Mouse (Mus musculus) neural tube, embryonic 12.5 days (tissue): ENCODE results near the gene Trp73. TPM values are rescaled to one million over a fixed set of nuclear protein-coding genes. Genes with fewer than 3 reads are reported as not detected.

ENCODE experiments used
- ATAC-seq: fragments of 200-750 bp; cut with Nextera tagmentation; 2 replicates; pipeline ENCODE4 v1.8.0; 2017; ENCODE audit warnings: low read depth, mild to moderate bottlenecking, moderate TSS enrichment, moderate library complexity; ENCODE audit not compliant: low FRiP score
- H3K27ac ChIP-seq: fragments of 300-500 bp; sonication (generic); 2 replicates; pipeline ENCODE4 v1.5.1; 2016
- H3K27me3 ChIP-seq: fragments of 300-500 bp; sonication (generic); replicated peaks from 2 replicates; pipeline ENCODE4 v1.6.1; 2016; ENCODE audit warnings: mild to moderate bottlenecking
- H3K36me3 ChIP-seq: fragments of 300-500 bp; sonication (generic); 2 replicates; pipeline ENCODE4 v1.6.1; 2016; ENCODE audit warnings: mild to moderate bottlenecking
- H3K4me1 ChIP-seq: fragments of 300-500 bp; sonication (generic); 2 replicates; pipeline ENCODE4 v1.6.1; 2016
- H3K4me2 ChIP-seq: fragments of 300-500 bp; sonication (generic); replicated peaks from 2 replicates; pipeline ENCODE4 v1.6.1; 2016; ENCODE audit warnings: mild to moderate bottlenecking
- H3K4me3 ChIP-seq: fragments of 300-500 bp; sonication (generic); 2 replicates; pipeline ENCODE4 v1.5.1; 2016
- H3K9ac ChIP-seq: fragments of 300-500 bp; sonication (generic); 2 replicates; pipeline ENCODE4 v1.6.1; 2016; ENCODE audit warnings: mild to moderate bottlenecking
- H3K9me3 ChIP-seq: fragments of 300-500 bp; sonication (generic); 2 replicates; pipeline ENCODE4 v1.6.1; 2016; ENCODE audit warnings: mild to moderate bottlenecking
- WGBS: fragments of 180-500 bp; shearing (Covaris S2); methylation state at CpG from one replicate; pipeline ENCODE4 v1.1.7; 2016; 5-methylcytosine and 5-hydroxymethylcytosine counted together
- polyA plus RNA-seq: library from polyadenylated mRNA; unstranded; fragments of >200 nt; fragmentation: Nextera tagmentation; extraction: Ambion mirVana; gene quantifications from 2 replicates; pipeline ENCODE4 v1.2.1, GENCODE M21; 2016

Gene Trp73
- polyA plus RNA-seq, 1 experiment from 2014 or later, result 0.15 TPM

DNA sequence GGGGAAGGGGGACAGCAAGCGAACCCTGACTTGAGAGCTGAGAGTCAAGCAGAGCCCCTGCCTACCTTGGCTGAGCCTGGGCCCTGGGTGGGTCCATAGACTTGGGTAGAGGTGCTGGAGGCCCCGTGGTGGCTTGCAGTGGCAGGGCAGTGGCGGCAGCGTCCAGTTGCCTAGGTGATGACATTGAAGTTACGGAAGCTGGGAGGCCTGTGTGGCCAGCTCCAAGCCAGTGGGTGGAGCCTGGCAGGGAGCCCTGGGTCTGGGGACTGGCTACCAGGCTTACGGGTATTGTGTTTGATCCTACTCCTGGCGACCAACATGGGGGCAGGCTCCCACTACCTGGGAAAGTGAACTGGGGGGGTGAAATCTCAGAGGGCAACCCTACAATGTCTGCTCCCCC, 23.6 kb downstream of the Trp73 start:
- no peak overlapping the region for H3K4me3 ChIP-seq
- no peaks in the 10 kb centered on the region for H3K36me3 ChIP-seq
- H3K4me1 ChIP-seq, result no peaks in the 10 kb centered on the region
- WGBS, result 52% methylated on average over 7 of the region's 7 CpGs
- H3K27ac ChIP-seq, result no peak overlapping the region
- H3K9ac ChIP-seq, result no peak overlapping the region
- no peak overlapping the region for H3K4me2 ChIP-seq
- H3K27me3 ChIP-seq, result no peaks in the 10 kb centered on the region
- H3K9me3 ChIP-seq, result no peaks in the 10 kb centered on the region
- no peak for ATAC-seq

DNA sequence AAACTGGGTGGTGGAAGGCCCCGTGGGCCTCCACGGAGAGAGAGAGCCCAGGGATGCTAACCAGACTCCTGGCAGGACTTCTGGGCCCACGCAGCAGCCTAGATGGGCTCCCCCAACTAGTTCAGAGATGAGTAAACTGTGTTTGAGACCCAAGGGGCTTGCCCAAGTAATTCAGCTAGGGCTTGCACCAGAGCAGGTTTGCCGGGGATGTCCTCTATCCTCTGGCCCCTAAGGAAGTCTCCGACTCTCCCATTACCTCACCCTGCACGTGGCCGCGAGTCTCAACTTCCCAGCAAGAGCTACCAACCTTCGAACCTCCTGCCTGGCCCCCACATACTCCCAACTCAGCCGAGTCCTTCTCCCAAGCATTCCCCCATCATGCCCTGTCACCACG, 30.2 kb downstream of the Trp73 start:
- WGBS, result 83% methylated on average over 11 of the region's 11 CpGs
- Histone ChIP-seq H3K9me3 (no peaks in the 10 kb centered on the region), H3K27ac (no peak overlapping the region), H3K9ac (no peak overlapping the region), H3K27me3 (0 out of 2 replicates have a peak, but pooled peaks cover 5% of the 10 kb centered on the region), H3K4me3 (no peak overlapping the region), H3K36me3 (no peaks in the 10 kb centered on the region), H3K4me1 (peaks cover 6% of the 10 kb centered on the region; the same call in 1 of the 2 replicates), H3K4me2 (no peak overlapping the region)
- ATAC-seq, result no peak

DNA sequence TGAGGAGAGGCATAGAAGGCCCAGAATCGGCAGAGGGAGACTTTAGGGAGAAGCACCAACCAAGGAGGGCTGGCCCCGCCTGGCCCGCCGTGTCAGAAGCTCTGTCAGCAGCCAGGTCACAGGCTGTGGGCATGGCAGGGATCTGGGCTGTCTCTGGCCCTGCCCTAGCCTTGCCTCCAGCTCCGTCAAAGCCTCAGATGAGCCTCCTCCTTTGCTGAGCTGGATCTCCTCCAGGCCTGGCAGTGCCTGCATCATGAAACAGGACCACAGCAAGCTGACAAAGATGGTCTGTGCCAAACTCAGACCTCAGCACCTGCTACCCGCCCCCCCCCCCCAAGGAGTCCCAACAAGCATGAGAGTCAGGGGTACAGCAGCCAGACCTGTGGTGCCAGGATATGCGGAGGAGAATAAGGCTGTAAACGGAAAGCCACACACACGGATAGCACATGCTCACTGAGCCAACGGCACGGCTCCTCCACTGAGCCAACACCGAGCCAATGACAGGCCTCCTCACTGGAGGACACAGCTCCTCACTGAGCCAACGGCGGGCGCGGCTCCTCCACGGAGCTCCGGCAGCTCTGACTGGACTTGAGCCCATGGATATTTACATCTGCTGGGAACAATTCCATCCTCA, 30.7 kb downstream of the Trp73 start:
- Histone ChIP-seq H3K27me3 (peaks cover 10% of the 10 kb centered on the region; the same call in 1 of the 2 replicates), H3K4me2 (no peak overlapping the region), H3K9ac (no peak overlapping the region), H3K4me3 (no peak overlapping the region), H3K9me3 (no peaks in the 10 kb centered on the region), H3K4me1 (peaks cover 6% of the 10 kb centered on the region; the same call in 1 of the 2 replicates), H3K36me3 (no peaks in the 10 kb centered on the region), H3K27ac (no peak overlapping the region)
- no peak for ATAC-seq
- 60% methylated on average over 18 of the region's 18 CpGs for WGBS

DNA sequence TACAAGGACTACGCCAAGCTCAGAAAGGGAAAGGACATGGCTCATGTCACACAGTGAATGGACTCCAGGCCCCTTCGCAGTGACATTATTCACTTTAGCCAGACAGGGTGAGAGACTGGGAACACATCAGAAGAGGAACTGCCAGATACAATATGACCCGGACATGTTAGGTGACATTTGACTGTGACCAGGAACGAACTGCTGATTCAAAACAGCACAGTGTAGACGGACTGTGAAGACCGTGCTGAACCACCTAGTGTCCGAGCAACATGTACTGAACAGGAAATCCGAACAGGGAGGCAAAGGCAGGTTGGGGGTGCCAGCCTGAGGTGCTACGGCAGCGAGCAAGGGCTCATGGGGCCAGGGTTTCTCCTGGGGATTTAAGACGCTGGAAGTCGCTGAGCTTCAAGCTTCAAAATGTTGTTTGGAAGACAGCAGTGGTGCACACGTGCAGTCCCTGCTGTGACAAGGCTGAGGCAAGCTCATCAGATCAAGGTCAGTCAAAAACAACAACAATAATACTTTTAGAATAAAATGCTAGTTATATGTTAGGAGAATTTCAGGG, 33.4 kb downstream of the Trp73 start:
- H3K27ac ChIP-seq, result no peak overlapping the region
- no peak overlapping the region for H3K4me3 ChIP-seq
- no peaks in the 10 kb centered on the region for H3K36me3 ChIP-seq
- H3K4me1 ChIP-seq, result peaks cover 6% of the 10 kb centered on the region; the same call in 1 of the 2 replicates
- H3K4me2 ChIP-seq, result no peak overlapping the region
- no peak overlapping the region for H3K9ac ChIP-seq
- ATAC-seq, result no peak
- WGBS, result 83% methylated on average over 13 of the region's 13 CpGs
- no peaks in the 10 kb centered on the region for H3K9me3 ChIP-seq
- H3K27me3 ChIP-seq, result peaks cover 21% of the 10 kb centered on the region

DNA sequence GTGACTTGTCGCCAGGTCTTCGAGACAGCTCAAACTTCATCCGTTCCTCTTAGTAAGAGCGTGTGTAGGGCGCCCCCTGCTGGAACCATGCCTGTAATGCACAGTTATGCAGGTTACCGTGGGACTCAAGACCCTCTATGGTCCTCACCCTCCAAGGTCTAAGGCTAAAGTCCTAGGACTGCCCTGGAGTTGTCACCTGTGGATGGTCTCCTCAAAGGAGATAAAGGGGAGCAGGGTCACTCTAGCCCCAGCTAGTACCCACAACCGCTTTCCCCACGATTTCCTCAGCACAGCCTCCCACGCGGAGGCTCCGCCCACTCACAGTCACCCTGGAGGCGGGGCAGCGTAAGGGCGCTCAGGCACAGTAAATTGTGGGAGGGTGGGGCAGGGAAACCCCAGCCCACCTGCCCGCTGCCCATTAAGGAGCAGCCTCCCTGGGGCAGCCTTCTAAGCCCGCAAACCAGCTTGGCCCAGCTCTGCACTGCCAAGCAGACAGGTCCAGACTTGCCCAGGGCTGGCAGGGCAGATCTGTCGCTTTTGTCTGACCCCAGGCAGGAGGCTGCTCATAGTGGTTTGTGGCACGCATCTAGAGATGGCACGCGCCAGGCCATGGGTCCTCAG, 34.5 kb downstream of the Trp73 start:
- Histone ChIP-seq H3K9ac (no peak overlapping the region), H3K36me3 (no peaks in the 10 kb centered on the region), H3K27me3 (peaks cover 21% of the 10 kb centered on the region), H3K27ac (no peak overlapping the region), H3K4me2 (peak overlapping the region; percentile 49), H3K9me3 (no peaks in the 10 kb centered on the region), H3K4me1 (peaks cover 6% of the 10 kb centered on the region; the same call in 1 of the 2 replicates), H3K4me3 (0 out of 2 replicates have a peak overlapping the region, but pooled peaks have one; percentile 3)
- 27% methylated on average over 20 of the region's 20 CpGs for WGBS
- ATAC-seq, result peak; percentile 58; the same call in 1 of the 2 replicates

- Histone ChIP-seq H3K4me2 (no peak overlapping the region), H3K4me1 (peaks cover 6% of the 10 kb centered on the region; the same call in 1 of the 2 replicates), H3K9ac (no peak overlapping the region), H3K4me3 (no peak overlapping the region), H3K36me3 (no peaks in the 10 kb centered on the region), H3K9me3 (no peaks in the 10 kb centered on the region), H3K27ac (no peak overlapping the region), H3K27me3 (peaks cover 21% of the 10 kb centered on the region)
- ATAC-seq, result no peak
- WGBS, result 86% methylated on average over 10 of the region's 10 CpGs
Measured at GRCm38 (mm10) chr4:154103912-154104311, 36.1 kb downstream of the Trp73 start.

DNA sequence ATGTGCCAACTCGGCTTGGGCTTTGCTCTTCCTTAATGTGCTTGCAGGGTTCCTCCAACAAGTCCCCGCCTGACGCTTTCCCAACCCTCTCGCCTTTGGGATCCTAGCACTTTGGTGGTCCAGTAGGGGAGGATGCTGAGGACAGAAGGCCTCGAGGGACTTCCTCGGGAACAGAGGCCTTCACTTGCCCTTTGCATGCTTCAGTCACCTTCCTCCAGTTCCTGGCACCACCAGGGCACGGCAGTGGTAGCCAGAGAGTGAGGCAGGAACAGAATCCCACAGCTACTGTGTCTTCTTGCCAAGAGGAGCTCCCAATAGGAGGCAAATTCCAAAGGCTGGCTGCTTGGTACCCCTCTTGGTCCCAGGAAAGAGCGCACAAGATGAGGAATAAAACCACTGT, 36.6 kb downstream of the Trp73 start:
- Histone ChIP-seq H3K36me3 (no peaks in the 10 kb centered on the region), H3K4me2 (no peak overlapping the region), H3K27ac (no peak overlapping the region), H3K4me3 (no peak overlapping the region), H3K4me1 (peaks cover 6% of the 10 kb centered on the region; the same call in 1 of the 2 replicates), H3K27me3 (peaks cover 21% of the 10 kb centered on the region), H3K9me3 (no peaks in the 10 kb centered on the region), H3K9ac (no peak overlapping the region)
- ATAC-seq, result no peak
- 75% methylated on average over 8 of the region's 8 CpGs for WGBS

DNA sequence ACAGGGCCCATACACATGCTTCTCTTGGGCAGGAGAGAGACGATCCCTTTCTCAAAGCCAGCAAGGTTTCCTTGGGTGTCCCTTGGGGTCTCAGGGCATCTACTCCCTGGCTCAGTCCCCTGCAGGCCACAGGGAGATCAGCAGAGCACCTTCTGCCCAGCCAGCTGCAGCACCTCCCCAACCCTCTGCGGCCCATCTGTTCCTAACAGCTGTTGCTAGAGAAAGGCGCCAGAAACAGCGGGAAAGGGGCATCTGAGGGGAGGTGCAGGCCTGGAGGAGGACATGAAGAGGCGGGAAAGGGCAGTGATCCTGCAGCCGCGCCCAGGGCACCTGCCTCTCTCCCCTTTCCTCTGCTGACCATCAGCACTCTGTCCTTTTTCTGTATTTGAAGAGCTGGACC, 40.6 kb downstream of the Trp73 start:
- no peak overlapping the region for H3K9ac ChIP-seq
- no peak for ATAC-seq

GRCm38 (mm10) chr4:154096111-154096510, 43.9 kb downstream of the Trp73 start:
- H3K4me2 ChIP-seq, result no peak overlapping the region
- ATAC-seq, result no peak
- WGBS, result 27% methylated on average over 6 of the region's 6 CpGs

More for the DNA sequence above, 40.6 kb downstream of the Trp73 start:
- Histone ChIP-seq H3K27me3 (peaks cover 15% of the 10 kb centered on the region), H3K36me3 (no peaks in the 10 kb centered on the region), H3K27ac (no peak overlapping the region), H3K4me1 (no peaks in the 10 kb centered on the region), H3K4me3 (no peak overlapping the region), H3K9me3 (no peaks in the 10 kb centered on the region), H3K4me2 (no peak overlapping the region)
- 59% methylated on average over 7 of the region's 7 CpGs for WGBS

DNA sequence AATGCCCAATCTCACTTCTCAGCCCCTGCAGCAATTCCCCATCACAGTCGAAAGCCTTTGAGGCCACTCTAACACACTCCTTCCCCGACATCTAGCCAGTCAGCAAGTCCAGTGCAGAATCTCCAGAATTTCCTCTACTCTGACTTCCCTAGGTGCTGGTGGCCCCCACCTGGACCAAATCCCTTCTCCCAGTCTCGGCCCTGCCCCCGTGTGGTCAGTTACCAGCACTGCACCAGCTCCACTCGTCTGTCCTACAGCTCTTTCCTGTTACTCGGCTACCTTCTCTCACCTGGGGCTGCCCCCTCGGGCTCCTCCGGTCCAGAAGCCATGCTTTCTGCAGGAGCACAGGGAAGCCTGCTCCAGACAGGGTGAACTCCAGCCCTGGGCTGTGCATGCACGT, 46.8 kb downstream of the Trp73 start:
- Histone ChIP-seq H3K27me3 (0 out of 2 replicates have a peak, but pooled peaks cover 4% of the 10 kb centered on the region), H3K9ac (no peak overlapping the region), H3K9me3 (no peaks in the 10 kb centered on the region), H3K4me2 (no peak overlapping the region), H3K4me1 (no peaks in the 10 kb centered on the region), H3K4me3 (no peak overlapping the region), H3K27ac (no peak overlapping the region), H3K36me3 (no peaks in the 10 kb centered on the region)
- no peak for ATAC-seq
- 29% methylated on average over 9 of the region's 9 CpGs for WGBS

More at GRCm38 (mm10) chr4:154096111-154096510, 43.9 kb downstream of the Trp73 start:
- Histone ChIP-seq H3K36me3 (no peaks in the 10 kb centered on the region), H3K27me3 (0 out of 2 replicates have a peak, but pooled peaks cover 4% of the 10 kb centered on the region), H3K9ac (no peak overlapping the region), H3K27ac (no peak overlapping the region), H3K9me3 (no peaks in the 10 kb centered on the region), H3K4me1 (no peaks in the 10 kb centered on the region), H3K4me3 (no peak overlapping the region)

- Histone ChIP-seq H3K36me3 (no peaks in the 10 kb centered on the region), H3K27ac (no peak overlapping the region), H3K4me2 (no peak overlapping the region), H3K9me3 (no peaks in the 10 kb centered on the region), H3K4me3 (no peak overlapping the region), H3K9ac (no peak overlapping the region), H3K4me1 (no peaks in the 10 kb centered on the region), H3K27me3 (0 out of 2 replicates have a peak, but pooled peaks cover 4% of the 10 kb centered on the region)
- ATAC-seq, result no peak
- 71% methylated on average over 8 of the region's 8 CpGs for WGBS
Measured at GRCm38 (mm10) chr4:154091356-154091755, 48.7 kb downstream of the Trp73 start.

- no peak overlapping the region for H3K27ac ChIP-seq
- 57% methylated on average over 5 of the region's 5 CpGs for WGBS
- H3K4me1 ChIP-seq, result no peaks in the 10 kb centered on the region
- no peaks in the 10 kb centered on the region for H3K36me3 ChIP-seq
- H3K9ac ChIP-seq, result no peak overlapping the region
- no peaks in the 10 kb centered on the region for H3K9me3 ChIP-seq
- H3K27me3 ChIP-seq, result no peaks in the 10 kb centered on the region
- no peak overlapping the region for H3K4me3 ChIP-seq
- no peak overlapping the region for H3K4me2 ChIP-seq
- ATAC-seq, result no peak
Measured at GRCm38 (mm10) chr4:154089205-154089604, 50.8 kb downstream of the Trp73 start.
